Mouse (Mus musculus): Measurements from ENCODE around the gene Camk2d. TPM values are rescaled to one million over a fixed set of nuclear protein-coding genes. Genes with fewer than 3 reads are reported as not detected.

Gene Camk2d
- polyA plus RNA-seq, 1 experiment: 5.8 TPM

GRCm38 (mm10) chr3:126589556-126589955 lies 6.5 kb upstream of the Camk2d start:
- Histone ChIP-seq H3K4me3 (ENCODE audit: control insufficient read depth, low read depth, low read length) (no peak overlapping the region), H3K27me3 (ENCODE audit: control insufficient read depth, insufficient read depth, low read length) (no peaks in the 10 kb centered on the region), H3K36me3 (ENCODE audit: control insufficient read depth, insufficient read depth, low read length) (no peaks in the 10 kb centered on the region), H3K4me1 (ENCODE audit: control insufficient read depth, insufficient read depth, low read length) (no peaks in the 10 kb centered on the region), H3K27ac (ENCODE audit: control insufficient read depth, insufficient read depth, low read depth, low read length) (no peak overlapping the region)
- TF ChIP-seq CTCF (IDR thresholded peaks at IDR 0.05; ENCODE audit: control insufficient read depth, insufficient read depth, insufficient replicate concordance, low read depth, low read length): no peak

- peaks cover 10% of the 10 kb centered on the region for H3K4me1 ChIP-seq (ENCODE audit: control insufficient read depth, insufficient read depth, low read length)
- H3K36me3 ChIP-seq (ENCODE audit: control insufficient read depth, insufficient read depth, low read length): no peaks in the 10 kb centered on the region
- no peak overlapping the region for H3K4me3 ChIP-seq (ENCODE audit: control insufficient read depth, low read depth, low read length)
- TF ChIP-seq POLR2A (IDR thresholded peaks at IDR 0.05; ENCODE audit: control insufficient read depth, low read depth, low read length): no peak
- no peak for TF ChIP-seq CTCF (IDR thresholded peaks at IDR 0.05; ENCODE audit: control insufficient read depth, insufficient read depth, insufficient replicate concordance, low read depth, low read length)
- H3K27me3 ChIP-seq (ENCODE audit: control insufficient read depth, insufficient read depth, low read length): no peaks in the 10 kb centered on the region
- no peak overlapping the region for H3K27ac ChIP-seq (ENCODE audit: control insufficient read depth, insufficient read depth, low read depth, low read length)
Measured at GRCm38 (mm10) chr3:126595456-126595855, 646 bp upstream of the Camk2d start.

GRCm38 (mm10) chr3:126596491-126597160 lies 524 bp downstream of the Camk2d start:
- peak overlapping the region; percentile 91 for H3K27ac ChIP-seq (ENCODE audit: control insufficient read depth, insufficient read depth, low read depth, low read length)
- TF ChIP-seq CTCF (IDR thresholded peaks at IDR 0.05; ENCODE audit: control insufficient read depth, insufficient read depth, insufficient replicate concordance, low read depth, low read length) (no peak), POLR2A (IDR thresholded peaks at IDR 0.05; ENCODE audit: control insufficient read depth, low read depth, low read length) (no peak; the same call in 1 of the 2 replicates)
- peaks cover 10% of the 10 kb centered on the region for H3K4me1 ChIP-seq (ENCODE audit: control insufficient read depth, insufficient read depth, low read length)
- H3K4me3 ChIP-seq (ENCODE audit: control insufficient read depth, low read depth, low read length): peak overlapping the region; percentile 85
- H3K27me3 ChIP-seq (ENCODE audit: control insufficient read depth, insufficient read depth, low read length): no peaks in the 10 kb centered on the region
- H3K36me3 ChIP-seq (ENCODE audit: control insufficient read depth, insufficient read depth, low read length): no peaks in the 10 kb centered on the region

GRCm38 (mm10) chr3:126597161-126597595 lies 1.1 kb downstream of the Camk2d start:
- Histone ChIP-seq H3K27me3 (ENCODE audit: control insufficient read depth, insufficient read depth, low read length) (no peaks in the 10 kb centered on the region), H3K4me3 (ENCODE audit: control insufficient read depth, low read depth, low read length) (peak overlapping the region; percentile 85), H3K36me3 (ENCODE audit: control insufficient read depth, insufficient read depth, low read length) (no peaks in the 10 kb centered on the region), H3K4me1 (ENCODE audit: control insufficient read depth, insufficient read depth, low read length) (peaks cover 10% of the 10 kb centered on the region), H3K27ac (ENCODE audit: control insufficient read depth, insufficient read depth, low read depth, low read length) (peak overlapping the region; percentile 68)
- TF ChIP-seq CTCF (IDR thresholded peaks at IDR 0.05; ENCODE audit: control insufficient read depth, insufficient read depth, insufficient replicate concordance, low read depth, low read length): no peak
- TF ChIP-seq POLR2A (IDR thresholded peaks at IDR 0.05; ENCODE audit: control insufficient read depth, low read depth, low read length): no peak

DNA sequence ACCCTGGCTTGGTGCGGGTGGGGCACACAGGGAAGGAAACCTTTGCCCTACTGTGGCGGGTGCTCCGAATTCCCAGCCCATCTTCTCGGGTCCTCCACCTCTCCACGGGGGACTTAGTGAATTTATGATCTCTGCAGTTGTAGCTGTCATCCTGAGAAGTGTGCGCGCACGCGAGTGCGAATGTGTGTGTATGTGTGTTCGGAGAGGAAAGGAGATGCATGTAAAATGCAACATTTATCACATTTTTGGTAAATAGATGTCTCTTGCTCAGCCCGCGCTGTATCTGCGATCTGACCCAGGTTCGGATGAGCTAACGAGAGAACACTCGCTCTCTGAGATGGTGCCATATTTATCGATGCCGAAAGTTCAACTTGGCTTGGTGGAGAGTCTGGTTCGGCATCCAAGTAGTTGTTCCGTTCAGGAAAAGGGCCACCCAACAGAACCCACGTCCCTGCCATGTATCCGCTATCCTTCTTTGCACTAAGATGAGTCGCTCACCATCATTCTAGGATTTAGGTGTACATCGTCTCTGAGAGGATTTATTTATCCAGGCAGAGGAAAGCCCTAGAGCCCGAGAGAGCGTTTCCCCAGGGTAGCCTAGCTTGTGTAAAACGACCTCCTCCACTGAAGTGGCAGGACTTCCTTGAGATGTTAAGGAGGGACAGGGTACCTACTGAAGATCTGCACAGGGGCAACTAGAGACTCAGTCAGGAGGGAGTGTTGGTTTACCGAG lies 1.7 kb downstream of the Camk2d start:
- Histone ChIP-seq H3K4me1 (ENCODE audit: control insufficient read depth, insufficient read depth, low read length) (peaks cover 10% of the 10 kb centered on the region), H3K27ac (ENCODE audit: control insufficient read depth, insufficient read depth, low read depth, low read length) (peak overlapping the region; percentile 68), H3K27me3 (ENCODE audit: control insufficient read depth, insufficient read depth, low read length) (no peaks in the 10 kb centered on the region), H3K36me3 (ENCODE audit: control insufficient read depth, insufficient read depth, low read length) (no peaks in the 10 kb centered on the region), H3K4me3 (ENCODE audit: control insufficient read depth, low read depth, low read length) (peak overlapping the region; percentile 85)
- TF ChIP-seq CTCF (IDR thresholded peaks at IDR 0.05; ENCODE audit: control insufficient read depth, insufficient read depth, insufficient replicate concordance, low read depth, low read length) (no peak), POLR2A (IDR thresholded peaks at IDR 0.05; ENCODE audit: control insufficient read depth, low read depth, low read length) (no peak)

GRCm38 (mm10) chr3:126598329-126598676 lies 2.2 kb downstream of the Camk2d start:
- H3K27me3 ChIP-seq (ENCODE audit: control insufficient read depth, insufficient read depth, low read length): no peaks in the 10 kb centered on the region
- TF ChIP-seq CTCF (IDR thresholded peaks at IDR 0.05; ENCODE audit: control insufficient read depth, insufficient read depth, insufficient replicate concordance, low read depth, low read length) (no peak), POLR2A (IDR thresholded peaks at IDR 0.05; ENCODE audit: control insufficient read depth, low read depth, low read length) (no peak)
- H3K36me3 ChIP-seq (ENCODE audit: control insufficient read depth, insufficient read depth, low read length): no peaks in the 10 kb centered on the region
- H3K27ac ChIP-seq (ENCODE audit: control insufficient read depth, insufficient read depth, low read depth, low read length): no peak overlapping the region
- peak overlapping the region; percentile 85; the same call in 1 of the 2 replicates for H3K4me3 ChIP-seq (ENCODE audit: control insufficient read depth, low read depth, low read length)
- H3K4me1 ChIP-seq (ENCODE audit: control insufficient read depth, insufficient read depth, low read length): peaks cover 10% of the 10 kb centered on the region

DNA sequence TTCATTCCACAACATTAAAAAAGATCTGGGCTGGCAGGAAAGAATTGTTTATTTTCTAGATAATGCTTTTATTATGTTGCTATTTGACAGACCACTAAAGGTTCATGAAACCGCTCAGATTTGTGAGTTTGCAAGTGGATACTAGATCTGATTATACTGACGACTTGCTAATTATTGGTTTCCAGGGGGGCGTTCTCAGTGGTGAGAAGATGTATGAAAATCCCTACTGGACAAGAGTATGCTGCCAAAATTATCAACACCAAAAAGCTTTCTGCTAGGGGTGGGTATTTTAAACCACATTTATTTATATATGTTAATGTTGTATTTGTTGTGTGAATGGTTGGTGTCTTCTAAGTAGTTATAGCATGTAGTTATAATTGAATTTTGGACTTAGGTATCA lies 2.8 kb downstream of the Camk2d start:
- no peak for TF ChIP-seq POLR2A (IDR thresholded peaks at IDR 0.05; ENCODE audit: control insufficient read depth, low read depth, low read length)
- no peak for TF ChIP-seq CTCF (IDR thresholded peaks at IDR 0.05; ENCODE audit: control insufficient read depth, insufficient read depth, insufficient replicate concordance, low read depth, low read length)
- no peak overlapping the region for H3K27ac ChIP-seq (ENCODE audit: control insufficient read depth, insufficient read depth, low read depth, low read length)
- H3K4me3 ChIP-seq (ENCODE audit: control insufficient read depth, low read depth, low read length): no peak overlapping the region
- H3K27me3 ChIP-seq (ENCODE audit: control insufficient read depth, insufficient read depth, low read length): no peaks in the 10 kb centered on the region
- H3K4me1 ChIP-seq (ENCODE audit: control insufficient read depth, insufficient read depth, low read length): peaks cover 10% of the 10 kb centered on the region
- H3K36me3 ChIP-seq (ENCODE audit: control insufficient read depth, insufficient read depth, low read length): no peaks in the 10 kb centered on the region
